ENCODE assay signal across 25 mouse cellular contexts in genomic region chr3:157201726-157202125, GRCm38 (mm10).
DNase-seq lines count a peak whose midpoint lies in the region; ATAC-seq lines count a peak whose summit lies in the region.
"Had no signal": no experiment of that assay in that cellular context is flagged by ENCODE, and none has a peak within 500 bp of the region (broad histone marks: within the 10 kb centered on the region; RNA-seq: fewer than 3 reads in every experiment).

No protein-coding gene starts in this region.

- DNase-seq in hindbrain, embryonic 11.5 days (ENCODE audit: low spot score) = no peak
- DNase-seq in limb, embryonic 11.5 days (ENCODE audit: low spot score) = peak; percentile 6
- no peak for DNase-seq in limb, embryonic 10.5 days (ENCODE audit: low spot score)
- DNase-seq: adrenal gland, postnatal 25 days; cerebellum, adult 18-20 months; cerebellum, postnatal 14 days; gastrocnemius, postnatal 10 days; heart, postnatal 14 days; kidney, adult 18-20 months; kidney, postnatal 4 days; layer of hippocampus, adult 9-11 months; liver, embryonic 13.5 days; lung, adult 18-20 months; lung, postnatal 14 days; thymus, adult 2 months; thymus, postnatal 36 days had no signal

- H3K36me3 ChIP-seq in hindbrain, embryonic 11.5 days (ENCODE audit: control insufficient read depth, insufficient read depth, low read length) = no peaks in the 10 kb centered on the region
- no peaks in the 10 kb centered on the region for H3K36me3 ChIP-seq in hindbrain, embryonic 13.5 days
- H3K36me3 ChIP-seq in limb, embryonic 11.5 days (ENCODE audit: control insufficient read depth, insufficient read depth, low read length) = no peaks in the 10 kb centered on the region
- no peaks in the 10 kb centered on the region for H3K36me3 ChIP-seq in limb, embryonic 10.5 days
- no peaks in the 10 kb centered on the region for H3K36me3 ChIP-seq in midbrain, embryonic 13.5 days
- no peaks in the 10 kb centered on the region for H3K36me3 ChIP-seq in midbrain, embryonic 15.5 days (replicated peaks)
- no peaks in the 10 kb centered on the region for H3K36me3 ChIP-seq in limb, embryonic 13.5 days
- H3K36me3 ChIP-seq: hindbrain, embryonic 12.5 days; limb, embryonic 12.5 days; liver, embryonic 13.5 days; neural tube, embryonic 13.5 days had no signal

- peak; percentile 17; the same call in 1 of the 2 replicates for ATAC-seq in hindbrain, embryonic 11.5 days (ENCODE audit: low FRiP score)
- ATAC-seq in hindbrain, embryonic 13.5 days (ENCODE audit: low FRiP score) = no peak
- peak; percentile 11; the same call in 1 of the 2 replicates for ATAC-seq in limb, embryonic 11.5 days (ENCODE audit: insufficient number of reproducible peaks, low FRiP score, low TSS enrichment, low read depth)
- ATAC-seq in midbrain, embryonic 13.5 days = 0 out of 2 replicates have a peak, but pooled peaks have one; percentile 20
- ATAC-seq in midbrain, embryonic 15.5 days (replicated peaks) = no peak
- 0 out of 2 replicates have a peak, but pooled peaks have one; percentile 32 for ATAC-seq in limb, embryonic 13.5 days (ENCODE audit: low FRiP score, low read depth)
- ATAC-seq: CD4-positive, CD25-positive, alpha-beta regulatory T cell, adult 4 months had no signal

- H3K27ac ChIP-seq in hindbrain, embryonic 11.5 days (ENCODE audit: low read depth, low read length) = no peak overlapping the region
- H3K27ac ChIP-seq in hindbrain, embryonic 13.5 days = no peak overlapping the region
- no peak overlapping the region for H3K27ac ChIP-seq in limb, embryonic 11.5 days (replicated peaks; ENCODE audit: low read depth, low read length)
- no peak overlapping the region for H3K27ac ChIP-seq in limb, embryonic 10.5 days
- no peak overlapping the region for H3K27ac ChIP-seq in midbrain, embryonic 13.5 days
- H3K27ac ChIP-seq in midbrain, embryonic 15.5 days = no peak overlapping the region
- H3K27ac ChIP-seq in limb, embryonic 13.5 days = no peak overlapping the region
- H3K27ac ChIP-seq: hindbrain, embryonic 12.5 days; limb, embryonic 12.5 days; liver, embryonic 13.5 days; neural tube, embryonic 13.5 days had no signal

- no peaks in the 10 kb centered on the region for H3K4me1 ChIP-seq in hindbrain, embryonic 11.5 days (replicated peaks; ENCODE audit: control insufficient read depth, insufficient read depth, low read length)
- no peaks in the 10 kb centered on the region for H3K4me1 ChIP-seq in hindbrain, embryonic 13.5 days (replicated peaks)
- H3K4me1 ChIP-seq in limb, embryonic 11.5 days (ENCODE audit: control insufficient read depth, insufficient read depth, low read length) = no peaks in the 10 kb centered on the region
- H3K4me1 ChIP-seq in limb, embryonic 10.5 days = no peaks in the 10 kb centered on the region
- no peaks in the 10 kb centered on the region for H3K4me1 ChIP-seq in midbrain, embryonic 13.5 days (replicated peaks)
- 0 out of 2 replicates have a peak, but pooled peaks cover 3% of the 10 kb centered on the region for H3K4me1 ChIP-seq in midbrain, embryonic 15.5 days
- no peaks in the 10 kb centered on the region for H3K4me1 ChIP-seq in limb, embryonic 13.5 days
- H3K4me1 ChIP-seq: hindbrain, embryonic 12.5 days; limb, embryonic 12.5 days; liver, embryonic 13.5 days; neural tube, embryonic 13.5 days had no signal

- WGBS in hindbrain, embryonic 11.5 days = 96% methylated on average over 2 of the region's 2 CpGs
- WGBS in hindbrain, embryonic 13.5 days = 96% methylated on average over 2 of the region's 2 CpGs
- WGBS in limb, embryonic 11.5 days = 95% methylated on average over 2 of the region's 2 CpGs
- 93% methylated on average over 2 of the region's 2 CpGs for WGBS in limb, embryonic 10.5 days
- WGBS in midbrain, embryonic 13.5 days = 93% methylated on average over 2 of the region's 2 CpGs
- WGBS in midbrain, embryonic 15.5 days = 93% methylated on average over 2 of the region's 2 CpGs
- 98% methylated on average over 2 of the region's 2 CpGs for WGBS in limb, embryonic 13.5 days

- no peak overlapping the region for H3K4me3 ChIP-seq in hindbrain, embryonic 11.5 days (ENCODE audit: low read depth, low read length)
- H3K4me3 ChIP-seq in hindbrain, embryonic 13.5 days = no peak overlapping the region
- H3K4me3 ChIP-seq in limb, embryonic 11.5 days (ENCODE audit: low read depth, low read length) = no peak overlapping the region
- H3K4me3 ChIP-seq in limb, embryonic 10.5 days = no peak overlapping the region
- no peak overlapping the region for H3K4me3 ChIP-seq in midbrain, embryonic 13.5 days (replicated peaks)
- H3K4me3 ChIP-seq in midbrain, embryonic 15.5 days = no peak overlapping the region
- H3K4me3 ChIP-seq in limb, embryonic 13.5 days = no peak overlapping the region
- H3K4me3 ChIP-seq: hindbrain, embryonic 12.5 days; limb, embryonic 12.5 days; liver, embryonic 13.5 days; myocyte; neural tube, embryonic 13.5 days had no signal

- no peaks in the 10 kb centered on the region for H3K27me3 ChIP-seq in hindbrain, embryonic 11.5 days (ENCODE audit: control insufficient read depth, insufficient read depth, low read length)
- H3K27me3 ChIP-seq in hindbrain, embryonic 13.5 days = no peaks in the 10 kb centered on the region
- no peaks in the 10 kb centered on the region for H3K27me3 ChIP-seq in limb, embryonic 11.5 days (ENCODE audit: control insufficient read depth, insufficient read depth, low read length)
- H3K27me3 ChIP-seq in limb, embryonic 10.5 days (ENCODE audit: low read depth, poor library complexity, severe bottlenecking) = no peaks in the 10 kb centered on the region
- no peaks in the 10 kb centered on the region for H3K27me3 ChIP-seq in midbrain, embryonic 13.5 days
- H3K27me3 ChIP-seq in midbrain, embryonic 15.5 days (replicated peaks) = no peaks in the 10 kb centered on the region
- H3K27me3 ChIP-seq in limb, embryonic 13.5 days = no peaks in the 10 kb centered on the region
- H3K27me3 ChIP-seq: hindbrain, embryonic 12.5 days; limb, embryonic 12.5 days; liver, embryonic 13.5 days; neural tube, embryonic 13.5 days had no signal

- H3K9me3 ChIP-seq in hindbrain, embryonic 11.5 days (ENCODE audit: control insufficient read depth, low read length) = no peaks in the 10 kb centered on the region
- no peaks in the 10 kb centered on the region for H3K9me3 ChIP-seq in hindbrain, embryonic 13.5 days
- H3K9me3 ChIP-seq in limb, embryonic 11.5 days (ENCODE audit: control insufficient read depth, low read length) = no peaks in the 10 kb centered on the region
- no peaks in the 10 kb centered on the region for H3K9me3 ChIP-seq in limb, embryonic 10.5 days (replicated peaks)
- no peaks in the 10 kb centered on the region for H3K9me3 ChIP-seq in midbrain, embryonic 13.5 days
- no peaks in the 10 kb centered on the region for H3K9me3 ChIP-seq in midbrain, embryonic 15.5 days
- no peaks in the 10 kb centered on the region for H3K9me3 ChIP-seq in limb, embryonic 13.5 days
- H3K9me3 ChIP-seq: hindbrain, embryonic 12.5 days; limb, embryonic 12.5 days; liver, embryonic 13.5 days; neural tube, embryonic 13.5 days had no signal

- no peak overlapping the region for H3K9ac ChIP-seq in hindbrain, embryonic 11.5 days (ENCODE audit: low read depth, low read length)
- H3K9ac ChIP-seq in hindbrain, embryonic 13.5 days = no peak overlapping the region
- H3K9ac ChIP-seq in limb, embryonic 11.5 days (ENCODE audit: low read length) = no peak overlapping the region
- no peak overlapping the region for H3K9ac ChIP-seq in midbrain, embryonic 13.5 days (replicated peaks)
- no peak overlapping the region for H3K9ac ChIP-seq in midbrain, embryonic 15.5 days
- no peak overlapping the region for H3K9ac ChIP-seq in limb, embryonic 13.5 days
- H3K9ac ChIP-seq: hindbrain, embryonic 12.5 days; limb, embryonic 12.5 days; liver, embryonic 13.5 days; neural tube, embryonic 13.5 days had no signal

- no peak overlapping the region for H3K4me2 ChIP-seq in hindbrain, embryonic 11.5 days (replicated peaks; ENCODE audit: low read depth, low read length)
- no peak overlapping the region for H3K4me2 ChIP-seq in hindbrain, embryonic 13.5 days
- H3K4me2 ChIP-seq in limb, embryonic 11.5 days (ENCODE audit: low read depth, severe bottlenecking) = no peak overlapping the region
- H3K4me2 ChIP-seq in midbrain, embryonic 13.5 days (replicated peaks) = no peak overlapping the region
- H3K4me2 ChIP-seq in midbrain, embryonic 15.5 days = no peak overlapping the region
- H3K4me2 ChIP-seq in limb, embryonic 13.5 days (replicated peaks) = no peak overlapping the region
- H3K4me2 ChIP-seq: hindbrain, embryonic 12.5 days; limb, embryonic 12.5 days; liver, embryonic 13.5 days; neural tube, embryonic 13.5 days had no signal

Comparison
In these comparisons a context has a peak if more than half of its experiments do, and no peak if none do; other contexts are left out.
1. ATAC-seq: peak in hindbrain, embryonic 11.5 days (single experiment), limb, embryonic 11.5 days (single experiment), midbrain, embryonic 13.5 days (single experiment) and limb, embryonic 13.5 days (single experiment); none in hindbrain, embryonic 13.5 days (single experiment) and midbrain, embryonic 15.5 days (single experiment).